Mouse (Mus musculus) retina, postnatal 1 day (tissue): ENCODE data around the gene Dus2.
"Not testable (repeated sequence)": the region's sequence is repeated elsewhere in the genome, so short reads cannot be mapped to it uniquely, and the experiment has no call there.

Experiments used
- DNase-seq: peaks from one replicate; pipeline ENCODE4 v3.0.0-alpha.2; 2012

The Dus2 gene

GRCm38 (mm10) chr8:105990856-105991387 lies at the start of gene Dus2:
Gene Dus2, plus strand, starts transcription at chr8:105991337.
- DNase-seq, result peak; percentile 93

- DNase-seq, result no peak
These were observed 49.1 kb upstream of the Dus2 start for GRCm38 (mm10) chr8:105942026-105942425.

GRCm38 (mm10) chr8:105942542-105942941 lies 48.6 kb upstream of the Dus2 start:
- DNase-seq, result no peak

- no peak for DNase-seq
These were observed 47.8 kb upstream of the Dus2 start, which contains the start of gene Lcat for GRCm38 (mm10) chr8:105943321-105943739. Gene Lcat, minus strand, starts transcription at chr8:105943382.

- DNase-seq, result peak; percentile 29
These were observed 41.8 kb upstream of the Dus2 start for GRCm38 (mm10) chr8:105949350-105949749.

GRCm38 (mm10) chr8:105951057-105951659 lies 40.0 kb upstream of the Dus2 start:
- DNase-seq, result no peak

GRCm38 (mm10) chr8:105956556-105956955 lies 34.6 kb upstream of the Dus2 start:
- DNase-seq, result no peak

- DNase-seq, result no peak
These were observed 33.3 kb upstream of the Dus2 start for GRCm38 (mm10) chr8:105957813-105958212.

GRCm38 (mm10) chr8:105959350-105959749 lies 31.8 kb upstream of the Dus2 start:
- no peak for DNase-seq

- DNase-seq, result no peak
These were observed 30.0 kb upstream of the Dus2 start for GRCm38 (mm10) chr8:105961101-105961500.

- DNase-seq, result peak; percentile 12
These were observed 29.6 kb upstream of the Dus2 start for GRCm38 (mm10) chr8:105961536-105961935.

GRCm38 (mm10) chr8:105964506-105965265 lies 26.5 kb upstream of the Dus2 start:
- DNase-seq, result no peak

- no peak for DNase-seq
These were observed 25.8 kb upstream of the Dus2 start for GRCm38 (mm10) chr8:105965266-105965904.

- DNase-seq, result peak; percentile 89
These were observed 25.2 kb upstream of the Dus2 start, which contains the start of gene Slc12a4 for GRCm38 (mm10) chr8:105965905-105966341. Gene Slc12a4, minus strand, starts transcription at chr8:105966097.

GRCm38 (mm10) chr8:105966692-105967311 lies 24.3 kb upstream of the Dus2 start:
- DNase-seq, result peak; percentile 66

- no peak for DNase-seq
These were observed 21.8 kb upstream of the Dus2 start for GRCm38 (mm10) chr8:105969367-105969766.

- DNase-seq, result no peak
These were observed 20.0 kb upstream of the Dus2 start for GRCm38 (mm10) chr8:105971019-105971720.

- peak; percentile 39 for DNase-seq
These were observed 15.8 kb upstream of the Dus2 start for GRCm38 (mm10) chr8:105975363-105975762.

- DNase-seq, result peak; percentile 6
These were observed 11.8 kb upstream of the Dus2 start, which contains the start of gene Dpep3 for GRCm38 (mm10) chr8:105979325-105979724. Gene Dpep3, minus strand, starts transcription at chr8:105979429.

- no peak for DNase-seq
These were observed 10.0 kb upstream of the Dus2 start for GRCm38 (mm10) chr8:105981146-105981545.

GRCm38 (mm10) chr8:105983406-105983805 lies 7.7 kb upstream of the Dus2 start:
- DNase-seq, result not testable (repeated sequence)

- DNase-seq, result no peak
These were observed 2.6 kb upstream of the Dus2 start for GRCm38 (mm10) chr8:105988546-105988945.
